Mouse (Mus musculus): ENCODE results near the gene Nrp2. TPM values are rescaled to one million over a fixed set of nuclear protein-coding genes. Genes with fewer than 3 reads are reported as not detected.

Nrp2 gene
- polyA plus RNA-seq, 1 experiment from 2014 or later, result 6.2 TPM

DNA sequence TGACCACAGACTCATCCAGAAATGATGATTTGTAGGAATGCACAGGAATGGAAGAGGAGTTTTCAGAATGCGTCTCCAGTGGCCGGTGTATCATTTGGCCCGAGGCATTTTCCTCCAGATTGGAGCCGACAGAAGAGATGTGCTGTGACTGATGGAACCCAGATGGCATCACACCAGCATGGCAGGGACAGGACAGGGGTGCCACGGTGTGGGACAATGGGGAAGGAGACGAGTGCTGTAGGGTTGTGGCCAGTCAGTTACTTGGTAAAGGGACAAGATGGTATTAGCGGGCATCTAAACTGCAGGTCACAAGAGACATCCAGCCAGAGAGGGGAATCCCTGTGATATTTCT lies 127.3 kb downstream of the Nrp2 start:
- H3K4me1 ChIP-seq (replicated peaks; ENCODE audit: control insufficient read depth, insufficient read depth, low read length), result peaks cover 9% of the 10 kb centered on the region; the same call in 1 of the 2 replicates
- H3K36me3 ChIP-seq (ENCODE audit: control insufficient read depth, insufficient read depth, low read length), result no peaks in the 10 kb centered on the region
- H3K9ac ChIP-seq (ENCODE audit: low read depth, low read length), result no peak overlapping the region
- H3K4me2 ChIP-seq, result no peak overlapping the region
- DNase-seq (ENCODE audit: low spot score) (no peak), ATAC-seq (replicated peaks; ENCODE audit: low FRiP score) (no peak)
- H3K4me3 ChIP-seq (ENCODE audit: low read depth, low read length), result no peak overlapping the region
- no peaks in the 10 kb centered on the region for H3K9me3 ChIP-seq (ENCODE audit: control insufficient read depth, low read length)
- H3K27ac ChIP-seq (ENCODE audit: low read depth, low read length), result no peak overlapping the region
- no peaks in the 10 kb centered on the region for H3K27me3 ChIP-seq (replicated peaks; ENCODE audit: control insufficient read depth, insufficient read depth, low read length)
- WGBS, result 59% methylated on average over 7 of the region's 7 CpGs

DNA sequence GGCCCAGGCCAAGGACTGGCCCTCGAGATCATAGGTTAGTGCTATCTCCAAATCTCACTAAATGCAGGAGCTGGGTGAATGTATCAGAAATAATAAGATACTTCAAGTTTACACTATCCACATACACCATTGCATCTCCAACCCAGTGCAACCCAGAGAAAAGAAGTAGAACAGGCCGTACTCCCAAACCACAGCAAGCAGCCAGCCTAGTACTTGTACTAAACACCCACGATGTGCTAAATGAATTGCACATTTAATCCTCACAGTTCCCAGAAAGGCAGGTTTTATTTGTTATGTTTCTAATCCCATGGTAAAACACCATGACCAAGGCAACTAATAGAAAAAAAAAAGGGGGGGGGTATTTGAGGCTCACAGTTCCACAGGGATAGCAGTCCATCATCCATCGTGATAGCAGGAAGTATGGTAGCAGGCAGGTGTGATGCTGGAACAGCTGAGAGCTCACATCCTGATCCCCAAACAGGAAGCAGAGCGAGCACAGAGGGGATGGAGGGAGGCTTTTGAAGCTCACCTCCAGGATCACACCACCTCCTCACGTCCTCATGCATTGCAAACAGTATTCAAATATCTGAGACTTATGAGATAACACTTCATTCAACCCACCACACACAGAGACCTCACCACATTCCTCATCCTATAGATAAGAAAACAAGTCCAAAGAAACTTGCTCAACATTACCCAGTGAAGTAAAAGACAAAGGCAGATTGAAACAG lies 128.8 kb downstream of the Nrp2 start:
- Histone ChIP-seq H3K27ac (ENCODE audit: low read depth, low read length) (no peak overlapping the region), H3K4me1 (replicated peaks; ENCODE audit: control insufficient read depth, insufficient read depth, low read length) (peaks cover 9% of the 10 kb centered on the region; the same call in 1 of the 2 replicates), H3K9ac (ENCODE audit: low read depth, low read length) (no peak overlapping the region), H3K4me2 (no peak overlapping the region), H3K36me3 (ENCODE audit: control insufficient read depth, insufficient read depth, low read length) (no peaks in the 10 kb centered on the region), H3K4me3 (ENCODE audit: low read depth, low read length) (no peak overlapping the region), H3K27me3 (replicated peaks; ENCODE audit: control insufficient read depth, insufficient read depth, low read length) (no peaks in the 10 kb centered on the region), H3K9me3 (ENCODE audit: control insufficient read depth, low read length) (no peaks in the 10 kb centered on the region)
- ATAC-seq (replicated peaks; ENCODE audit: low FRiP score) (no peak), DNase-seq (ENCODE audit: low spot score) (no peak)
- WGBS, result 60% methylated on average over 6 of the region's 6 CpGs

DNA sequence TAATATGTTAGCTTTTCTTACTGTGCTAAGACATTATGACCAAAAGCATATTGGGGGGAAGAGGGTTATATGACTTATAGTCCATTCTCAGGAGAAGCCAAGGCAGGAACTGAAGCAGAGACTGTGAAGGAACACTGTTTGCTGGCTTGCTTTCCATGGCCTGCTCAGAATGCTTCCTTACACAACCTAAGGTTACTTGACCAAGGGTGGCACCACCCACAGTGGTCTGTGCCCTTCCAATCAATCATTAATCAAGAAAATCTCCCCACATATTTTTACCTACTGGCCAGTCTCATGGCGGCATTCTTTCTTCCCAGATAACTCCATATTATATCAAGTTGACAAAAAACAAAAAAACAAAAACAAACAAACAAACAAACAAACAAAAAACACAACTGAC lies 130.3 kb downstream of the Nrp2 start:
- 92% methylated on average over 1 of the region's 1 CpGs for WGBS
- Histone ChIP-seq H3K36me3 (ENCODE audit: control insufficient read depth, insufficient read depth, low read length) (no peaks in the 10 kb centered on the region), H3K27me3 (replicated peaks; ENCODE audit: control insufficient read depth, insufficient read depth, low read length) (no peaks in the 10 kb centered on the region), H3K9ac (ENCODE audit: low read depth, low read length) (no peak overlapping the region), H3K9me3 (ENCODE audit: control insufficient read depth, low read length) (no peaks in the 10 kb centered on the region), H3K27ac (ENCODE audit: low read depth, low read length) (no peak overlapping the region), H3K4me2 (no peak overlapping the region), H3K4me1 (replicated peaks; ENCODE audit: control insufficient read depth, insufficient read depth, low read length) (0 out of 2 replicates have a peak, but pooled peaks cover 3% of the 10 kb centered on the region), H3K4me3 (ENCODE audit: low read depth, low read length) (no peak overlapping the region)
- no peak for DNase-seq (ENCODE audit: low spot score)
- ATAC-seq (replicated peaks; ENCODE audit: low FRiP score), result no peak

DNA sequence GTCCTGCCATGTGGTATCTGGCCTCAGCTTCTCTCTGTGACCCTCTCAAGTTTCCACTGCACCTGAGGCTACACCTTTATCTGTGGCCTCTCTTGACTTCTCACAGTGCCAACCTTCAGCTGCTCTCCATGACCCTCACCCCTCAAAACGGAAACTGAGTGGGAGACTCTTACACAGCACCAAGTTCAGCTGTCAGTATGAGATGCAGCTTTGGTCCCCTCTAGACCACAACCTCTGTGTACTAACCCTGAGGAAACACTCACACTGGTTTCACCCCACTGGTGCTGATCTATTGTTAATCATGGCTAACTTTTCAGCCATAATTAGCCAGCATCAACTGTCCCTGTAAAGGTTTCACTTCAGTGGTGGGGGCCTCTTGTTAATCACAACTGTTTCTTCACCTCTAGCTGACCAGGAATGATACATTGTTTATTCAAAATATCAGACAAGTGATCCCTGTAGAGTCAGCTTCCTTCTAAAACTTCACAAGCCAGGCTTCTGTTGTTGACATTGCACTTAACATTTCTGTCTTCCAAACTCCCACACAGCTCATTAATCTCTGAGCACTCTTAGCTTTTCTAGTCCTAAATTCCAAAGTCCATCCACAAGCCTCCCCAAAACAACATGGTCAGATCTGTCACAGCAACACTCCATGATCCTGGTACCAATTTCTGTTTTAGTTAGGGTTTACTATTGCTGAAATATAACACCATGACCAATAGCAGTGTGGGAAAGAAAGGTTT lies 131.5 kb downstream of the Nrp2 start:
- 0 out of 2 replicates have a peak, but pooled peaks cover 3% of the 10 kb centered on the region for H3K4me1 ChIP-seq (replicated peaks; ENCODE audit: control insufficient read depth, insufficient read depth, low read length)
- no peak overlapping the region for H3K4me2 ChIP-seq
- H3K27me3 ChIP-seq (replicated peaks; ENCODE audit: control insufficient read depth, insufficient read depth, low read length), result no peaks in the 10 kb centered on the region
- no peaks in the 10 kb centered on the region for H3K9me3 ChIP-seq (ENCODE audit: control insufficient read depth, low read length)
- H3K4me3 ChIP-seq (ENCODE audit: low read depth, low read length), result no peak overlapping the region
- no peak for DNase-seq (ENCODE audit: low spot score)
- no peak overlapping the region for H3K27ac ChIP-seq (ENCODE audit: low read depth, low read length)
- no peak for ATAC-seq (replicated peaks; ENCODE audit: low FRiP score)
- no peaks in the 10 kb centered on the region for H3K36me3 ChIP-seq (ENCODE audit: control insufficient read depth, insufficient read depth, low read length)
- WGBS, result 54% methylated on average over 1 of the region's 1 CpGs
- H3K9ac ChIP-seq (ENCODE audit: low read depth, low read length), result no peak overlapping the region

DNA sequence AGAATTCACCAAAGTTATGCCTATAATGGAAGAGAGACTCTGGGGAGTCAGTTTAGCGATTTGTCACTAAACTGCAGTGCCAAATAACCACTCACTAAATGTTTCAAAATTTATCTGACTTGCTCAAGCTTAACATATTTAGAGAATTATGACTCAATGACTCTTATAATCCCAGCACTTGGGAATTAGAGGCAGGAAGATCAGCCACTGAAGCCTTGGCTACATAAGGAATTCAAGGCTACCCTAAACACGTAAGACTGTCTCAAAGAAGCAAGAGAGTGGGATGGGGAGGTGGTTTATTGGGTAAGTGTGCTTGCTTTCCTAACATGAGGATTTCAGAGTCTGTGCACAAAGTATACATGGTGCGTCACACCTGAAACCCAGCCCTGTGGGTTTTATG lies 135.0 kb downstream of the Nrp2 start:
- Histone ChIP-seq H3K9me3 (ENCODE audit: control insufficient read depth, low read length) (no peaks in the 10 kb centered on the region), H3K9ac (ENCODE audit: low read depth, low read length) (no peak overlapping the region), H3K4me1 (replicated peaks; ENCODE audit: control insufficient read depth, insufficient read depth, low read length) (no peaks in the 10 kb centered on the region), H3K27me3 (replicated peaks; ENCODE audit: control insufficient read depth, insufficient read depth, low read length) (no peaks in the 10 kb centered on the region), H3K4me2 (no peak overlapping the region), H3K27ac (ENCODE audit: low read depth, low read length) (no peak overlapping the region), H3K4me3 (ENCODE audit: low read depth, low read length) (no peak overlapping the region), H3K36me3 (ENCODE audit: control insufficient read depth, insufficient read depth, low read length) (no peaks in the 10 kb centered on the region)
- DNase-seq (ENCODE audit: low spot score) (no peak), ATAC-seq (replicated peaks; ENCODE audit: low FRiP score) (no peak)
- 85% methylated on average over 3 of the region's 3 CpGs for WGBS

DNA sequence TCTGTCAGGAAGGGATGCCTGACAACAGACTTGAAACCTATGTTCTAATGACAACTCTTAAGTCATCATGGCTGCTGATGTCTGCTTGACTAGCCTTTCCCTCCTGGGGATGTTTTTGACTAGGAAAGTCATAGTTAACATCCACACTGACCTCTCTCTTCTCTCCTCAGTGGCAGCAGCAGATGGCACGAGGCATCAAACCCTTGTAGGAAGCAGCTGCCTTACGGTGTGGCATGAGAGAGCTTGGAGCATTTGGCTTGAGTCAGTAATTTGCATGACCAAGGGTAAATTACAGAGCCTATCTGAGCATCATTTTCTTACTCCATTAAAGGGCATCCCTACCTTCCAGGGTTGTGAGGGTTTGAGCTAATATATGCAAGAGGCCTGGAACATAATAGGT lies 135.5 kb downstream of the Nrp2 start:
- H3K27ac ChIP-seq (ENCODE audit: low read depth, low read length), result no peak overlapping the region
- H3K9ac ChIP-seq (ENCODE audit: low read depth, low read length), result no peak overlapping the region
- H3K36me3 ChIP-seq (ENCODE audit: control insufficient read depth, insufficient read depth, low read length), result no peaks in the 10 kb centered on the region
- no peak overlapping the region for H3K4me3 ChIP-seq (ENCODE audit: low read depth, low read length)
- ATAC-seq (replicated peaks; ENCODE audit: low FRiP score) (no peak), DNase-seq (ENCODE audit: low spot score) (no peak)
- 68% methylated on average over 2 of the region's 2 CpGs for WGBS
- no peaks in the 10 kb centered on the region for H3K9me3 ChIP-seq (ENCODE audit: control insufficient read depth, low read length)
- H3K27me3 ChIP-seq (replicated peaks; ENCODE audit: control insufficient read depth, insufficient read depth, low read length), result no peaks in the 10 kb centered on the region
- no peak overlapping the region for H3K4me2 ChIP-seq
- H3K4me1 ChIP-seq (replicated peaks; ENCODE audit: control insufficient read depth, insufficient read depth, low read length), result no peaks in the 10 kb centered on the region

DNA sequence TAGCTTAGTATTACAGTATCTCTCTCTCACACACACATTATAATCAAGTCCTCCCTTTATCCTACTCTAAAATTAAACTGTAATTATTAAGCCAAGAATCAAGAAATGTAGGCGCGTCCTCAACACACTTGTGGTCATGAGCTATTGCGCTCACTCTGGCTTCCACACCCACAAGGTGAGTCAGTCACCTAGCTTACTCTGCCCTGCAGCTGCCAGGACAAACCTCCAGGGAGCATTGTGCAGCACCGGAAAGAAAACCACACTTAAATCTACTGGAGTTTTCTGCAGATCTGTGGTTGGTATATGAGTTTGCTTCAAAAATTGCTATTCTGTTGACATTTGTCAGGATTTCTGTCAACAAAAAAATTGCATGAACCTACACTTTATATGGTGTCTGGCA lies 140.1 kb downstream of the Nrp2 start:
- Histone ChIP-seq H3K4me3 (ENCODE audit: low read depth, low read length) (no peak overlapping the region), H3K9me3 (ENCODE audit: control insufficient read depth, low read length) (no peaks in the 10 kb centered on the region), H3K27ac (ENCODE audit: low read depth, low read length) (no peak overlapping the region), H3K27me3 (replicated peaks; ENCODE audit: control insufficient read depth, insufficient read depth, low read length) (no peaks in the 10 kb centered on the region), H3K36me3 (ENCODE audit: control insufficient read depth, insufficient read depth, low read length) (no peaks in the 10 kb centered on the region), H3K4me2 (no peak overlapping the region), H3K9ac (ENCODE audit: low read depth, low read length) (no peak overlapping the region), H3K4me1 (replicated peaks; ENCODE audit: control insufficient read depth, insufficient read depth, low read length) (no peaks in the 10 kb centered on the region)
- DNase-seq (ENCODE audit: low spot score) (no peak), ATAC-seq (replicated peaks; ENCODE audit: low FRiP score) (no peak)
- 90% methylated on average over 4 of the region's 4 CpGs for WGBS

DNA sequence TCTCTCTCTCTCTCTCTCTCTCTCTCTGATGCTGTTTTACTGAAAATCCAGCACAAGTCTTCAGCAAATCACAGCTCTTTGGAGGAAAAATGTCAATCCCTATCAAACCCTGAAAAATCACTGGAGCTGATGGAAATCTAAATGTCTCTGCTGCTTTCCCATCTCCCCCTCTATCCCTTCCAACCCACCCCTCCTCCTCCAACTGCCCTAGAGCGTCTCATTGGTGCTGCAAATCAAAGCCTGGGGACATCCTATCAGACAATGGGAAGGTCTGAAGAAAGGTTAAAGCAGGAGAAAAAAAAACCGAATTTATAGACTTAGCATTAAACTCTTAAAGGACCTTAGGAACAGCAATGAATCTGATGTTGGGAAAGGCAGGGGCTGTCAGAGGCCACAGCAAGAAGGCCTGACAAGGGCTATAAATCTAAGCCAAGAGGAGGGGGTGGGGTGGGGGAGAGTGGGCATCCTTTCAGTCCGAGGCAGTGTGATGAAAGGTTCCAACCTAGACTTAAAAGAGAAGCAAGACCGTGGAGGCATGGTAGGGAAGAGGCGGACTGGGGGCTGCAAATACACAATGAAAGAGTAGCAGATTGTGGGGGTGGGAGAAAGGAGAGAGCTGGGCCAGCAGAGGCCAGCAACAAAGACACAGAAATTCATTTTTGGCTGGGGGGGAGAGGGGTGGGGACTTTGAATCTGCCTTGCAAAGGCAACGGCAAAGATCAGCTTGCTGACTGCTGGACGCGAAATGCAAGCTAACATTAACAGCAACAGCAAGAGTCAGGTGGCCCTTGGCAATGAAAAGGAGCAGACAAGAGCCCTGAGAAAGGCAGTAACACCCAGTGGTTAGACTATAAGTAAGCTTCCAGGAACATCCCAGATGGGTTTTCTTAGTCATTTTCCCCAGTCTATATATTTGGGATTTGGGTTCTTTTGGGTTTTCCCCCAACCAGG lies 148.2 kb downstream of the Nrp2 start:
- no peak for DNase-seq (ENCODE audit: low spot score)
- Histone ChIP-seq H3K4me1 (replicated peaks; ENCODE audit: control insufficient read depth, insufficient read depth, low read length) (no peaks in the 10 kb centered on the region), H3K27ac (ENCODE audit: low read depth, low read length) (no peak overlapping the region), H3K9ac (ENCODE audit: low read depth, low read length) (no peak overlapping the region), H3K4me2 (no peak overlapping the region), H3K9me3 (ENCODE audit: control insufficient read depth, low read length) (no peaks in the 10 kb centered on the region), H3K4me3 (ENCODE audit: low read depth, low read length) (no peak overlapping the region), H3K36me3 (ENCODE audit: control insufficient read depth, insufficient read depth, low read length) (no peaks in the 10 kb centered on the region), H3K27me3 (replicated peaks; ENCODE audit: control insufficient read depth, insufficient read depth, low read length) (no peaks in the 10 kb centered on the region)
- whole genome bisulfite sequencing, result 53% methylated on average over 8 of the region's 8 CpGs
- no peak for ATAC-seq (replicated peaks; ENCODE audit: low FRiP score)

Data from liver, embryonic 11.5 days (tissue).